Mouse (Mus musculus): ENCODE data around the gene Glg1.

DNA sequence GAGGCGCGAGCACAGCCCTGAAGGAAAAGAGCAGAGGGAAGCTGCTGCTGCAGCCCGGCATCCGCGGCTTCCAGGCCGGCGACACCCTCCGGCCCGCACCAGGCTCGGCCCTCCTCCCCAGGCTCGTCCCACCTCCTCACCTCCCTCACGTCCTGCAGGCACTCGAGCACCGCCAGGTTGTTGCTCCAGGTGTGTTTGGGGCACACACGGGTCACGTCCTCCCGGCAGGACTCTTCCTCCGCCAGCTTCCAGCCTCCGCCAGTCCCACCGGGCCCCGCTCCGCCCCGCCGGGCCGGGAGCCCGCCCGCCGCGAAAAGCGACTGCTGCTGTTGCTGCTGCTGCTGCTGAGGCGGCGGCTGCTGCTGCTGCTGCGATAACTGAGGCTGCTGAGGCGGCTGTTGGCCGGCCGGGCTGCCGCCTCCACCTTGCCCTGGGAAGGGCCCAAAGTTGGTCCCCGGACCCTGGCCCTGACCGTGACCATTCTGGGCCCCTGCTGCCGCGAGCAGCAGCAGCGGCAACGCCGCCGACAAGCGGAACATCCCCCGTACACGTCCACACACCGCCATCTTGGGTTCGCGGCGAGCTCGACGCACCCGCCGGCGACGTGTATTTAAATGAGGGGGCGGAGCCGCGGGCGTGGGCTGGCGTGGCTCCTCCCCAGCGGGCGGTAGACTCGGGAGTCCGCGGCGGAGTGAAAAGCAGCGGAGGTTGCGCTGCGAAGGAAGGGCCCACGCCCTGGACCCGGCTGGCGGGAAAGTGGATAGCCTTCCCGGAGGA, at the start of gene Glg1:
- peak; percentile 39 for TF ChIP-seq POLR2A (IDR thresholded peaks at IDR 0.05; ENCODE audit: low read depth, low read length)
- no peak for TF ChIP-seq CTCF (conservative IDR thresholded peaks at IDR 0.05; ENCODE audit: insufficient read depth, insufficient read length, low read depth, low read length)
